Mouse (Mus musculus) liver, postnatal 0 days (tissue): ENCODE results near the gene Ppp4r3b. TPM values are rescaled to one million over a fixed set of nuclear protein-coding genes. Genes with fewer than 3 reads are reported as not detected.
A peak's percentile ranks its signal among the peaks of the same experiment; 100 is the strongest.

ENCODE experiments used
- ATAC-seq: fragments of 200-750 bp; cut with Nextera tagmentation; 2 replicates; pipeline ENCODE4 v1.8.0; 2017; ENCODE audit warnings: mild to moderate bottlenecking, moderate library complexity
- DNase-seq: peaks from one replicate; pipeline ENCODE4 v3.0.0-alpha.2; 2016
- H3K27ac ChIP-seq: fragments of 300-500 bp; sonication (generic); 2 replicates; pipeline ENCODE4 v1.5.1; 2014; ENCODE audit warnings: antibody characterized with exemption, moderate library complexity, mild to moderate bottlenecking, low read depth
- H3K27me3 ChIP-seq: fragments of 300-500 bp; sonication (generic); 2 replicates; pipeline ENCODE4 v1.6.1; 2014; ENCODE audit warnings: low read length, control low read depth, mixed read lengths; ENCODE audit not compliant: insufficient read depth
- H3K36me3 ChIP-seq: fragments of 300-500 bp; sonication (generic); replicated peaks from 2 replicates; pipeline ENCODE4 v1.6.1; 2014; ENCODE audit warnings: mild to moderate bottlenecking, control low read depth, low read length, moderate library complexity, mixed read lengths; ENCODE audit not compliant: insufficient read depth
- H3K4me1 ChIP-seq: fragments of 300-500 bp; sonication (generic); 2 replicates; pipeline ENCODE4 v1.6.1; 2014; ENCODE audit warnings: antibody characterized with exemption, mild to moderate bottlenecking, control low read depth; ENCODE audit not compliant: insufficient read depth
- H3K4me2 ChIP-seq: fragments of 300-500 bp; sonication (generic); 2 replicates; pipeline ENCODE4 v1.6.1; 2014; ENCODE audit warnings: low read depth, mild to moderate bottlenecking, low read length, moderate library complexity, mixed read lengths
- H3K4me3 ChIP-seq: fragments of 300-500 bp; sonication (generic); 2 replicates; pipeline ENCODE4 v1.5.1; 2014; ENCODE audit warnings: low read depth, low read length
- H3K9ac ChIP-seq: fragments of 300-500 bp; sonication (generic); replicated peaks from 2 replicates; pipeline ENCODE4 v1.6.1; 2014; ENCODE audit warnings: mild to moderate bottlenecking, moderate library complexity
- H3K9me3 ChIP-seq: fragments of 300-500 bp; sonication (generic); 2 replicates; pipeline ENCODE4 v1.6.1; 2016; ENCODE audit warnings: mild to moderate bottlenecking, control low read depth, low read length, mixed read lengths
- CTCF ChIP-seq: sonication (generic); IDR thresholded peaks from 2 replicates; pipeline ENCODE4 v1.5.1; 2016; ENCODE audit warnings: antibody characterized with exemption, low read depth
- EP300 ChIP-seq: IDR thresholded peaks from 2 replicates; pipeline ENCODE4 v1.6.1; 2016; ENCODE audit warnings: antibody characterized with exemption, low read depth, mild to moderate bottlenecking
- WGBS: fragments of 180-500 bp; shearing (Covaris S2); extraction: QIAGEN DNeasy Blood & Tissue Kit; methylation state at CpG from one replicate; pipeline ENCODE4 v1.1.7; 2014; ENCODE audit not compliant: insufficient replicate concordance; 5-methylcytosine and 5-hydroxymethylcytosine counted together
- polyA plus RNA-seq: library from polyadenylated mRNA; unstranded; fragments of >200 nt; fragmentation: Nextera tagmentation; extraction: Ambion mirVana; gene quantifications from 2 replicates; pipeline ENCODE4 v1.2.1, GENCODE M21; 2015

The Ppp4r3b gene
- polyA plus RNA-seq, 1 experiment from 2014 or later: 30.9 TPM

DNA sequence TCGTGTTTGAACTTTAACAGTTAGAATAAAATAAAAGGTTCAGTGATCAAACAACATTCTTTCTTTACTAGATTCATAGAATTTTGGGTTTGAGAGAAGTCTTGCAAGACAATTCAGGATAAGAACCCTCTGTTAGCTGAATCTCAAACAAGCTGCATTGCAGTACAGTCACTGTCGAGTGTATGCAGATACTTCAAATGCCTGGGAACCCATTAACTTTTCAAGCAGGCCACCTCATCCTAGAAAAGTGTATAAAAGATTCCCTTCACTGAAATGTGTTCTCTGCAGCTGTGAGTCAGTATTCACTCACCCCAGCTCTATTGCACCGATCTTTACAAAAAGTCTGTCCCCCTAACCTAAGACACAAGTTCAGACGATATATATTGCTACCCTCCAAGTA, 73.3 kb downstream of the Ppp4r3b start:
- 68% methylated on average over 4 of the region's 4 CpGs for WGBS

DNA sequence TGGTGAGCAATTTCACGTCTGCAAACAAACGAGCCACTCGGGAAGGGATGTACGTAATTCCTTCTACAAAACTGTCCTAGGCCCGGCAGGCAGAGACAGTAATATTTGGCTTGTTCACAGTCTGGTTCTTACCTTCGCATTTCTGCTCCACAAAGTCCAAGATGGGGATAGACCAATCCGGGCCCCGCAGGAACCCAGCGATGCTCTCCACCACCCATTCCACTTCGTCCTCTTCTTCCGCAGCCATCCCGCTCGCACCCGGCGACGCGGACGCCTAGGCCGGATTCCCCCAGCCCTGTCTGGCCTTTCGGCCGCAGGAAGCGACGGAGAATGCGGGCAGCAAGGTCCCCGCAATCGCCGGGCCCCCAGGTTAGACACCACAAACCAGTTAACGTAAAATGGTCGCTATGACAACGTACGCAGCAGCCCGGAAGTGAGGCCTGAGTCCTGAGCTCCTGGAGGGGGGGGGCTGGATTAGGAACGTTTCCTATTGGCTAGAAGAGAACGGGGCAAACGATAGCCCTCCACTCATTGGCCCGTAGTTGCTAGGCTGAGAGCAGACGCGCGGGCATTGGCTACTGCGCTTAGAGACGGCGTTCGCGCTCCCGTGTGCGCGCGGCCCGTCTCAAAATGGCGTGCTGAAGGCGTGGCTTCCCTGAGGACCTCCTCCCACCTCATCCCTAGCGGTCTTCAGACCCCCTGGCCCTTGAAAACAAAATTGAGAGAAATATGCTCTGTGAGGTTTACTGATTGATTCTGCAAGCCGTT, 74.4 kb downstream of the Ppp4r3b start, which contains the start of gene Cfap36:
Gene Cfap36, minus strand, starts transcription at position 527 of the 768 bp plus-strand sequence.
- Histone ChIP-seq H3K4me3 (peak within 1 kb of the TSS; percentile 96), H3K9me3 (no peaks in the 10 kb centered on the region), H3K36me3 (peaks cover 7% of the 10 kb centered on the region; the same call in 1 of the 2 replicates), H3K27ac (peak within 1 kb of the TSS; percentile 68), H3K27me3 (no peaks in the 10 kb centered on the region), H3K9ac (peak within 1 kb of the TSS; percentile 78), H3K4me1 (peaks cover 8% of the 10 kb centered on the region; the same call in 1 of the 2 replicates), H3K4me2 (peak within 1 kb of the TSS; percentile 94)
- peak; percentile 100 for ATAC-seq
- peak; percentile 91 for DNase-seq
- WGBS: under 1% methylated on average over 53 of the region's 53 CpGs
- no peak for TF ChIP-seq EP300
- TF ChIP-seq CTCF: no peak

More for the DNA sequence above, 73.3 kb downstream of the Ppp4r3b start:
- peak overlapping the region; percentile 78; the same call in 1 of the 2 replicates for H3K9ac ChIP-seq
- H3K27ac ChIP-seq: no peak overlapping the region
- ATAC-seq: no peak
- no peak for DNase-seq
- no peaks in the 10 kb centered on the region for H3K9me3 ChIP-seq
- peak overlapping the region; percentile 94 for H3K4me2 ChIP-seq
- peak overlapping the region; percentile 96; the same call in 1 of the 2 replicates for H3K4me3 ChIP-seq
- no peaks in the 10 kb centered on the region for H3K27me3 ChIP-seq
- peaks cover 8% of the 10 kb centered on the region; the same call in 1 of the 2 replicates for H3K4me1 ChIP-seq
- TF ChIP-seq EP300 (no peak), CTCF (no peak)
- peaks cover 8% of the 10 kb centered on the region; the same call in 1 of the 2 replicates for H3K36me3 ChIP-seq

DNA sequence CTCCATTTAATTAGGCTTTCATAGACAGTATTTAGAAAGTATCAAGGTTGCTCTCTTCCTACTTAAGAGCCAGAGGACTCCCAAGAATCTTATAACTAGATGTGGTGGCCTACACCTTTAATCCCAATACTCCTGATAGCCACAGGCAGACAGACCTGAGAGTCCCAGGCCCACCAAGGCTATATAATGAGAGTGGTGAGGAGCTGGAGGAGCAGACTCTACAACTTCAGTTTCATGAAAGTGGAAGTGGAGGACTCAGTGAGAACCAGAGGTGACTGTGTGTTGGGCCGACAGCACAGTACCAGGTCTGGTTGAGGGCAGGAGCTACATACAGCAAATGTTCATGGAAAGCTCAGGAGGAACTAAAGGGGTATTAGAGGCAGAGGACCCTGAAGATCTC, 75.0 kb downstream of the Ppp4r3b start:
- H3K4me1 ChIP-seq: peaks cover 8% of the 10 kb centered on the region; the same call in 1 of the 2 replicates
- no peak for TF ChIP-seq EP300
- no peak for TF ChIP-seq CTCF
- H3K9me3 ChIP-seq: no peaks in the 10 kb centered on the region
- 91% methylated on average over 1 of the region's 1 CpGs for WGBS
- no peak overlapping the region for H3K27ac ChIP-seq
- peak overlapping the region; percentile 94 for H3K4me2 ChIP-seq
- peak overlapping the region; percentile 96 for H3K4me3 ChIP-seq
- no peaks in the 10 kb centered on the region for H3K27me3 ChIP-seq
- ATAC-seq: no peak
- H3K36me3 ChIP-seq: no peaks in the 10 kb centered on the region
- no peak overlapping the region for H3K9ac ChIP-seq
- DNase-seq: no peak

GRCm38 (mm10) chr11:29248386-29248785, 75.7 kb downstream of the Ppp4r3b start:
- H3K27ac ChIP-seq: no peak overlapping the region
- H3K27me3 ChIP-seq: no peaks in the 10 kb centered on the region
- no peak overlapping the region for H3K9ac ChIP-seq
- peaks cover 8% of the 10 kb centered on the region; the same call in 1 of the 2 replicates for H3K4me1 ChIP-seq
- whole genome bisulfite sequencing: 89% methylated on average over 5 of the region's 5 CpGs
- H3K9me3 ChIP-seq: no peaks in the 10 kb centered on the region
- no peaks in the 10 kb centered on the region for H3K36me3 ChIP-seq
- H3K4me2 ChIP-seq: no peak overlapping the region
- DNase-seq (no peak), ATAC-seq (no peak)
- no peak overlapping the region for H3K4me3 ChIP-seq
- TF ChIP-seq EP300 (no peak), CTCF (no peak)

GRCm38 (mm10) chr11:29254643-29255042, 82.0 kb downstream of the Ppp4r3b start:
- Histone ChIP-seq H3K27ac (no peak overlapping the region), H3K36me3 (no peaks in the 10 kb centered on the region), H3K9ac (no peak overlapping the region), H3K9me3 (no peaks in the 10 kb centered on the region), H3K4me3 (no peak overlapping the region), H3K4me2 (no peak overlapping the region), H3K4me1 (no peaks in the 10 kb centered on the region), H3K27me3 (no peaks in the 10 kb centered on the region)
- DNase-seq (no peak), ATAC-seq (no peak)
- TF ChIP-seq CTCF (no peak), EP300 (no peak)
- WGBS: 56% methylated on average over 1 of the region's 1 CpGs

GRCm38 (mm10) chr11:29267824-29268223, 95.1 kb downstream of the Ppp4r3b start:
- TF ChIP-seq CTCF (peak; percentile 81), EP300 (no peak)
- no peaks in the 10 kb centered on the region for H3K36me3 ChIP-seq
- 18% methylated on average over 3 of the region's 3 CpGs for WGBS
- H3K4me3 ChIP-seq: no peak overlapping the region
- H3K27me3 ChIP-seq: no peaks in the 10 kb centered on the region
- DNase-seq: peak; percentile 35
- H3K27ac ChIP-seq: no peak overlapping the region
- no peak for ATAC-seq
- no peak overlapping the region for H3K4me2 ChIP-seq
- no peaks in the 10 kb centered on the region for H3K9me3 ChIP-seq
- H3K4me1 ChIP-seq: no peaks in the 10 kb centered on the region
- H3K9ac ChIP-seq: no peak overlapping the region

Other genes starting within 250 kb of the Ppp4r3b start
- gene Pnpt1, start 42.1 kb upstream of the Ppp4r3b start, polyA plus RNA-seq: 14.3 and 15.9 TPM in 2 replicates
- gene Cfap36, start 74.5 kb downstream of the Ppp4r3b start, polyA plus RNA-seq: 12.7 and 14.9 TPM in 2 replicates
- 3.0 and 3.3 TPM in 2 replicates for gene Ccdc88a, start 200.8 kb downstream of the Ppp4r3b start, polyA plus RNA-seq